Mouse (Mus musculus) embryonic fibroblast, embryonic 13.5 days (primary cell): Measurements from ENCODE around the gene Ogdhl.

Experiments
- CTCF ChIP-seq: IDR thresholded peaks from 2 replicates; pipeline ENCODE4 v1.5.1; 2011; ENCODE audit warnings: mild to moderate bottlenecking, control low read depth, low read length, moderate library complexity, borderline replicate concordance; ENCODE audit not compliant: insufficient read depth
- POLR2A ChIP-seq: IDR thresholded peaks from 2 replicates; pipeline ENCODE4 v1.6.1; 2011; ENCODE audit warnings: low read depth, mild to moderate bottlenecking, control low read depth, low read length, moderate library complexity

GRCm38 (mm10) chr14:32372510-32372909, 50.7 kb downstream of the Ogdhl start:
- no peak for TF ChIP-seq CTCF
- TF ChIP-seq POLR2A, result no peak
